Mouse (Mus musculus) midbrain, embryonic 11.5 days (tissue): ENCODE data around the gene Aldh9a1. TPM values are rescaled to one million over a fixed set of nuclear protein-coding genes. Genes with fewer than 3 reads are reported as not detected.

Experiments
- ATAC-seq: fragments of 200-750 bp; cut with Nextera tagmentation; 2 replicates; pipeline ENCODE4 v1.8.0; 2017; ENCODE audit warnings: moderate TSS enrichment, moderate library complexity; ENCODE audit not compliant: low FRiP score
- DNase-seq: peaks from one replicate; pipeline ENCODE4 v3.0.0; 2015; ENCODE audit warnings: low spot score; ENCODE audit errors: missing footprints
- H3K27ac ChIP-seq: fragments of 300-500 bp; sonication (generic); 2 replicates; pipeline ENCODE4 v1.5.1; 2014; ENCODE audit warnings: low read depth, low read length
- H3K27me3 ChIP-seq: fragments of 300-500 bp; sonication (generic); 2 replicates; pipeline ENCODE4 v1.6.1; 2014; ENCODE audit warnings: mild to moderate bottlenecking, low read length, moderate library complexity, mixed read lengths; ENCODE audit not compliant: control insufficient read depth, insufficient read depth
- H3K36me3 ChIP-seq: fragments of 300-500 bp; sonication (generic); 2 replicates; pipeline ENCODE4 v1.6.1; 2014; ENCODE audit warnings: mild to moderate bottlenecking, low read length, moderate library complexity, mixed read lengths; ENCODE audit not compliant: control insufficient read depth, insufficient read depth
- H3K4me1 ChIP-seq: fragments of 300-500 bp; sonication (generic); 2 replicates; pipeline ENCODE4 v1.6.1; 2014; ENCODE audit warnings: low read length; ENCODE audit not compliant: control insufficient read depth, insufficient read depth
- H3K4me2 ChIP-seq: fragments of 300-500 bp; sonication (generic); 2 replicates; pipeline ENCODE4 v1.6.1; 2014; ENCODE audit warnings: mild to moderate bottlenecking, moderate library complexity
- H3K4me3 ChIP-seq: fragments of 300-500 bp; sonication (generic); 2 replicates; pipeline ENCODE4 v1.5.1; 2014; ENCODE audit warnings: low read depth, low read length
- H3K9ac ChIP-seq: fragments of 300-500 bp; sonication (generic); 2 replicates; pipeline ENCODE4 v1.6.1; 2014; ENCODE audit warnings: low read length
- H3K9me3 ChIP-seq: fragments of 300-500 bp; sonication (generic); 2 replicates; pipeline ENCODE4 v1.6.1; 2016; ENCODE audit warnings: low read length; ENCODE audit not compliant: control insufficient read depth
- WGBS: fragments of 180-500 bp; shearing (Covaris S2); extraction: QIAGEN DNeasy Blood & Tissue Kit; methylation state at CpG from one replicate; pipeline ENCODE4 v1.1.7; 2014; 5-methylcytosine and 5-hydroxymethylcytosine counted together
- polyA plus RNA-seq: library from polyadenylated mRNA; unstranded; fragments of >200 nt; fragmentation: Nextera tagmentation; extraction: Ambion mirVana; gene quantifications from 2 replicates; pipeline ENCODE4 v1.2.1, GENCODE M21; 2014

Gene Aldh9a1
- polyA plus RNA-seq, 1 experiment from 2014 or later, result 36.5 TPM

DNA sequence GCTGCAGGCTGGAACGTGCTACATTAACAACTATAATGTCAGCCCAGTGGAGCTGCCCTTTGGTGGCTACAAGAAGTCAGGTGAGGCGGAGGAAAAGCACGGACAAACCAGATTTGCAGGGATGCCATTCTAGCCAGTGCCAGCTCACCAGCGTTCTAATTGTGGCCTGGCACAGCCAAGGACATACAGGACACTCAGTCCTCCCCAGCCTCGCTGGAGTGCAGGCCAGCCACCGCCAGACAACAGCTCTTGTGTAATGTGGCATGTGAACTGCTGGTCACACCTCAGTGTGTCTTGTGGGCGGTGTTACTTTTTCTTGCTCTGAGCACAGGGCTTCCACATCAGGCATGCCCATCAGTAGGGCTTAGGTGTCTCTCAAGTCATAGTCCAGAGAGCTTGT lies 16.0 kb downstream of the Aldh9a1 start:
- no peaks in the 10 kb centered on the region for H3K4me1 ChIP-seq
- H3K9me3 ChIP-seq, result no peaks in the 10 kb centered on the region
- H3K4me2 ChIP-seq, result no peak overlapping the region
- no peak overlapping the region for H3K9ac ChIP-seq
- peaks cover 2% of the 10 kb centered on the region; the same call in 1 of the 2 replicates for H3K36me3 ChIP-seq
- no peak overlapping the region for H3K4me3 ChIP-seq
- DNase-seq (no peak), ATAC-seq (no peak)
- 91% methylated on average over 7 of the region's 7 CpGs for WGBS
- no peak overlapping the region for H3K27ac ChIP-seq
- H3K27me3 ChIP-seq, result no peaks in the 10 kb centered on the region

DNA sequence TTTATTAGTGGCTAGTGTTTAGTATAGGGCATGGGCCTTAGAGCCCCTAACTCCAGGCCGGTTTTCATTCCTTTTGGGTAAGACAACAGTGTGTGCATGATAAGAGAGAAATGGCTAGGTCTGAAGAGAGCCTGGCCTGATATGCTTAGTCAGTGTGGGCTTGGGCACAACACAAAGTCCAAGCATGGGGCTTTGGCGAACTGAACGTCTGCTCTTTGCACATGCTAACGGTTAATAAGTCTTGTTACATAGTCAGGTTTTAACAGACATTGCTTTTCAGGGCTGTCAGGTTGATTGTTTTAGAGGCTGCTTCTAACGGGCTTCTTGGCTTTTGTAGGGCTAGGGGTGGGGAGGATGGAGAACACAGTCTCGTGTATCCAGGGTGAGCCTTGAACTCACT lies 16.8 kb downstream of the Aldh9a1 start:
- Histone ChIP-seq H3K4me3 (no peak overlapping the region), H3K9me3 (no peaks in the 10 kb centered on the region), H3K27me3 (no peaks in the 10 kb centered on the region), H3K36me3 (no peaks in the 10 kb centered on the region; the same call in 1 of the 2 replicates), H3K9ac (no peak overlapping the region), H3K4me2 (no peak overlapping the region), H3K4me1 (no peaks in the 10 kb centered on the region), H3K27ac (no peak overlapping the region)
- no peak for DNase-seq
- ATAC-seq, result no peak
- 92% methylated on average over 6 of the region's 6 CpGs for WGBS

DNA sequence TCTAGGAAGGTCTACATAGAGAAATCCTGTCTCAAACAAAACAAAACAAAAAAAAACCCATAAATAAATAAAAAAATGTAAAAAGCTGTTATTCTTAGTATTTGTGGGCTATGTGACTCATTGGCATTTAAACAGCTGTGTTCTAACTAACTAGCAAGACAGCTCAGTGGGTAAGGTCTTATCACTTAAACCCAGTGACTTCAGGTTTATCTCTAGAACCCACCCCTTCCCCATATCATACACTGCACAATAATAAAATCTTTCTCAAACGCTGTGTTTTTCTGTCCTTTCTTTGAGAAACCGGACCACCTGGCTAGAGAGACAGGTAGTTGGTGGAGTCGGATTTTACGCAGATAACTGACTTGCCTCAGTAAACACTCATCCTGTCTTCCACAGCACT lies 18.2 kb downstream of the Aldh9a1 start:
- 88% methylated on average over 4 of the region's 4 CpGs for WGBS
- Histone ChIP-seq H3K9me3 (no peaks in the 10 kb centered on the region), H3K4me1 (no peaks in the 10 kb centered on the region), H3K9ac (no peak overlapping the region), H3K4me3 (no peak overlapping the region), H3K27me3 (no peaks in the 10 kb centered on the region), H3K36me3 (no peaks in the 10 kb centered on the region; the same call in 1 of the 2 replicates), H3K27ac (no peak overlapping the region), H3K4me2 (no peak overlapping the region)
- no peak for ATAC-seq
- no peak for DNase-seq

- Histone ChIP-seq H3K4me1 (no peaks in the 10 kb centered on the region), H3K4me3 (no peak overlapping the region), H3K9me3 (no peaks in the 10 kb centered on the region), H3K9ac (no peak overlapping the region), H3K4me2 (no peak overlapping the region), H3K27ac (no peak overlapping the region), H3K27me3 (no peaks in the 10 kb centered on the region), H3K36me3 (no peaks in the 10 kb centered on the region; the same call in 1 of the 2 replicates)
- no peak for DNase-seq
- no peak for ATAC-seq
- WGBS, result 85% methylated on average over 7 of the region's 7 CpGs
Measured at GRCm38 (mm10) chr1:167368513-167368912, 18.7 kb downstream of the Aldh9a1 start.

DNA sequence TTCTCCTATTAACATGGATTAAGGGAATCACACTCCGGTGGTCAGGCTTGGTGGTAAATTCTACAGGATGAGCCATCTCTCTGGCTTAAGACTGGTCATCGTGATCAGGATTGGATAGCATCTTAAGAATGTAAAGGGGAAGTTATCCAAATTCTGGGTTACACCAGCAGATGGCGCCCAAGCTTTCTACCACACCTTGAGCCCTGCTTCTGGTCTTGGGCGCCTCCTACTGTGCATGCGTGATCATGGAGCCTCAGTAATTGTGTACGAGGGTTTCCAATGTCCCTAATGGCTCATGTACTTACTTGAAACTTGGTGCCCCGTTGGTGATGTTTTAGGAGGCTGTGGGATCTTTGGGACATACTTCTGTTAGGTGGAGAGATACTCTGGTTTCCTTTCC lies 20.1 kb downstream of the Aldh9a1 start:
- no peaks in the 10 kb centered on the region for H3K27me3 ChIP-seq
- WGBS, result 15% methylated on average over 7 of the region's 7 CpGs
- no peak overlapping the region for H3K9ac ChIP-seq
- H3K36me3 ChIP-seq, result no peaks in the 10 kb centered on the region; the same call in 1 of the 2 replicates
- DNase-seq (peak; percentile 97), ATAC-seq (peak; percentile 53)
- peaks cover 7% of the 10 kb centered on the region for H3K4me1 ChIP-seq
- H3K9me3 ChIP-seq, result no peaks in the 10 kb centered on the region
- H3K27ac ChIP-seq, result no peak overlapping the region
- no peak overlapping the region for H3K4me2 ChIP-seq
- H3K4me3 ChIP-seq, result no peak overlapping the region

DNA sequence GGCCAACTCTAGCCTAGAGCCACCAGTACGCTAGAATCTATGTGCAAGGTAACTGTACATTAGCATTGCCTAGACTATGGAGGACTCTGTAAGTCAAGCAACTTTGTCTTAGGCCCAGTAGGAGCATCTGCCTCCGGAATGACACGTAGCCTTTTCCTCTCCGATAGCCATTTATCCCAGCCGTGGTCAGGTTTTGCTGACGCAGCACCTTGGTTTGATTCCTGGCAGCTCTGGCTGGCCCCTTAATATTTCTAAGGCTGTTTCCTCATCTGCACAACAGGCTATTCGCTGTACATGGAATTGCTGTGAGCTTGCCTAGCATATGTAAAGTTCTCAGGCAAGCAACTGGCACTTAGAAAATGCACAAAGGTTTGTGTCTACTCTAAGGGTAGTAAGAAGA lies 22.9 kb downstream of the Aldh9a1 start:
- H3K4me3 ChIP-seq, result no peak overlapping the region
- no peak overlapping the region for H3K9ac ChIP-seq
- ATAC-seq (no peak), DNase-seq (no peak)
- H3K27ac ChIP-seq, result no peak overlapping the region
- H3K27me3 ChIP-seq, result no peaks in the 10 kb centered on the region
- H3K36me3 ChIP-seq, result no peaks in the 10 kb centered on the region
- no peaks in the 10 kb centered on the region for H3K9me3 ChIP-seq
- H3K4me2 ChIP-seq, result no peak overlapping the region
- 94% methylated on average over 7 of the region's 7 CpGs for WGBS
- peaks cover 7% of the 10 kb centered on the region for H3K4me1 ChIP-seq

DNA sequence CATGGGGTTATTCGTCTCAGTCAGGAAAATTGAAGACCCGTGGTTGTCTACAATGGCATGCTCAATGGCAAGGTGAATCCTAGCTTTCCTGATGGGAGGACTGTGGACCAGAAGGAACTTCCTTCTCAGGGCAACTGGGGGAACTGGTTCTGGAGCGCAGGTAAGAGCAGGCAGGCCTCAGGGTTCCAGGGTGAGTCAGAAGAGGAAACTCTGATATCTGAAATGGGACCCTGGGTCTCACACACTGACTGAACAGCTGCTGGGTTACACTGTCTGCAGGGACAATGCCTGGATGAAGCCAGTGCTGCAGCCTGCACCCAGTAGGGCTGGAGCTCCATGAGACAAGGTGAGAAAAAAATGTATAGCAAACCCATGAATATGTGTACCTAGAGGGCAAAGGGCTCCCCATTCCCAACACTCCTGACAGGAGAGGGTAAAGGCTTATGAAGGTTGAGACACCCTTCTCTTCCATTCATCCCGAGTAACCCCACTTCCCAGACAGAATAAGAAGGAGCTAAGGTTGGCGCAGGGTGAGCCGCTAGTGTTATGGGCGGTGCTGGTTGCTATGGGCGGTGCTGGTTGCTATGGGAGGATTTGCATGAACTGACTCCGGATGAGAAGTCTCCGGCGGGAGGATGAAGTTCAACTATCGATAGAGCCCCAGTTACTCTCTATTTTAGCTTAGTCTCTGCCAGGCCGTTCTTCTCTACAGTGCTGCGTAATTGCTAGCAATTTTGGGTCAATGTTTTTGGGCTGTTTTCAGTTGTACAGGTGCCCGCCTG lies 24.4 kb downstream of the Aldh9a1 start:
- H3K27ac ChIP-seq, result no peak overlapping the region
- peaks cover 7% of the 10 kb centered on the region for H3K4me1 ChIP-seq
- H3K4me3 ChIP-seq, result no peak overlapping the region
- DNase-seq (peak; percentile 93), ATAC-seq (peak; percentile 80)
- no peaks in the 10 kb centered on the region for H3K9me3 ChIP-seq
- WGBS, result 19% methylated on average over 15 of the region's 15 CpGs
- H3K27me3 ChIP-seq, result no peaks in the 10 kb centered on the region
- no peak overlapping the region for H3K9ac ChIP-seq
- no peaks in the 10 kb centered on the region for H3K36me3 ChIP-seq
- H3K4me2 ChIP-seq, result peak overlapping the region; percentile 16; the same call in 1 of the 2 replicates

DNA sequence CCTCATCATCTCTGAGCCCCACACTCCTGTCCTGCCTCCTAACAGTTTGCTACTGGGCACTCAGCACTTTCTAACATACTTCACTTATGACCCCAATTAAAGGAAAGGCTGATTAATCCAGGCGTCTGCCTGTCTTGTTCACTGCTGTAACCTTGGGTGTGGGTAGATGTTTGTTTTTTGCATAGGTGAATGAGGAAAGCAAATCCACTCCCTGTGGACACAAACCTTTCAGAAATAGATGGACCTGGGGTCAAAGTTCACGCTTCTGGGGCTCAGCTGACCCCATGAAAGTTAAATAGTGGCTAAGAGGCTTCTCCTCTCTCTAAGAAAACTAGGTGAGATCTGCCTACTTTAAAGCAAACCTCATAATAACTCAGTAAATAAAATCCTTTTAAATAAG lies 25.2 kb downstream of the Aldh9a1 start:
- Histone ChIP-seq H3K9ac (no peak overlapping the region), H3K27ac (no peak overlapping the region), H3K4me1 (peaks cover 7% of the 10 kb centered on the region), H3K36me3 (no peaks in the 10 kb centered on the region), H3K27me3 (no peaks in the 10 kb centered on the region), H3K4me2 (peak overlapping the region; percentile 16; the same call in 1 of the 2 replicates), H3K4me3 (no peak overlapping the region), H3K9me3 (no peaks in the 10 kb centered on the region)
- WGBS, result 50% methylated on average over 2 of the region's 2 CpGs
- ATAC-seq (0 out of 2 replicates have a peak, but pooled peaks have one; percentile 5), DNase-seq (no peak)

DNA sequence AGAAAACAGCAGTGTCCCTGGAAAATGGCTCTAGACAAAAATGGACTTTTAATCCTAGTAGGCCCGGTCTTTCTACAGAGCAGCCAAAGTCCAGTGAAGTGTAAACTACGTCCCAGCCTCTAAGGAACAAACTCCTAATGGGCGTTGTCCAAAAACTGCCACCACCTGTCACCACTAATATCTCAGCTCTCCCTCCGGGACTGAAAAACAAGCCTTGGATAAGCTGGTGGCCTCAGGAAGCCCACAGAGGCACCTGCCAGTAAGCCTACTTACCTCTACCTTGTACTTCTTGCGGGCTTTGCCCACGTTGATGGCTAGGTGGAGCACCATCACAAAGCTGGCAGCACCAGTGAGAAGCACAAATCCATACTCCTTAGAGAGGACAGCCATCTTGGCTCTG lies 28.2 kb downstream of the Aldh9a1 start:
- Histone ChIP-seq H3K27ac (no peak overlapping the region), H3K9me3 (no peaks in the 10 kb centered on the region), H3K9ac (no peak overlapping the region), H3K27me3 (no peaks in the 10 kb centered on the region), H3K4me2 (no peak overlapping the region), H3K36me3 (no peaks in the 10 kb centered on the region), H3K4me3 (no peak overlapping the region), H3K4me1 (peaks cover 7% of the 10 kb centered on the region)
- WGBS, result 75% methylated on average over 6 of the region's 6 CpGs
- ATAC-seq, result no peak
- no peak for DNase-seq
